In genomic region chr15:87940837-87941236, GRCm38 (mm10) we compare ENCODE assay signal across 7 mouse cellular contexts.
DNase-seq lines count a peak whose midpoint lies in the region; ATAC-seq and TF ChIP-seq lines count a peak whose summit lies in the region.

No protein-coding gene starts in this region.

- no peak overlapping the region for H3K27ac ChIP-seq in liver, adult 2 months (replicated peaks; ENCODE audit: insufficient read depth, low read depth, low read length)
- H3K27ac ChIP-seq in liver, embryonic 12.5 days, result no peak overlapping the region

- no peaks in the 10 kb centered on the region for H3K79me2 ChIP-seq in liver, adult 2 months (ENCODE audit: control insufficient read depth, insufficient read depth, low read length)

- intact Hi-C loops in heart, postnatal 36 days (cut with DNase I), result no loop called here

- peak; percentile 27 for DNase-seq in liver, adult 2 months (ENCODE audit: extremely low read depth, low read depth, low spot score)
- DNase-seq in adrenal gland, postnatal 10 days, result peak; percentile 72
- peak; percentile 59 to 80 for DNase-seq in cerebellum, postnatal 25 days
- peak; percentile 40 for DNase-seq in layer of hippocampus, adult 9-11 months
- peak; percentile 71 for DNase-seq in right cerebral cortex, postnatal 14 days
- DNase-seq in heart, postnatal 36 days, result no peak

- no peaks in the 10 kb centered on the region for H3K36me3 ChIP-seq in liver, adult 2 months (ENCODE audit: control insufficient read depth, insufficient read depth, low read length)
- no peaks in the 10 kb centered on the region for H3K36me3 ChIP-seq in liver, embryonic 12.5 days

- no peak overlapping the region for H3K4me3 ChIP-seq in liver, adult 2 months (ENCODE audit: insufficient read depth, low read depth, low read length)
- H3K4me3 ChIP-seq in liver, embryonic 12.5 days, result no peak overlapping the region

- no peak for TF ChIP-seq POLR2A in liver, adult 2 months (IDR thresholded peaks at IDR 0.05; ENCODE audit: extremely low read depth, insufficient read depth, low read length)

- no peaks in the 10 kb centered on the region for H3K27me3 ChIP-seq in liver, adult 2 months (ENCODE audit: control insufficient read depth, insufficient read depth, low read length)
- H3K27me3 ChIP-seq in liver, embryonic 12.5 days (replicated peaks), result no peaks in the 10 kb centered on the region

- no peak for ATAC-seq in liver, embryonic 12.5 days

- 0 out of 2 replicates have a peak, but pooled peaks cover 8% of the 10 kb centered on the region for H3K9me3 ChIP-seq in liver, embryonic 12.5 days (replicated peaks)

- H3K4me1 ChIP-seq in liver, adult 2 months (ENCODE audit: control insufficient read depth, insufficient read depth, low read length), result no peaks in the 10 kb centered on the region
- no peaks in the 10 kb centered on the region for H3K4me1 ChIP-seq in liver, embryonic 12.5 days

- no peak overlapping the region for H3K9ac ChIP-seq in liver, adult 2 months (ENCODE audit: low read depth, low read length)
- no peak overlapping the region for H3K9ac ChIP-seq in liver, embryonic 12.5 days

- no peak for TF ChIP-seq CTCF in liver, adult 2 months (IDR thresholded peaks at IDR 0.05; ENCODE audit: low read depth, low read length)

- 60% methylated on average over 3 of the region's 3 CpGs for WGBS in liver, adult 2 months
- WGBS in liver, embryonic 12.5 days (ENCODE audit: insufficient replicate concordance), result 52% methylated on average over 3 of the region's 3 CpGs

- H3K4me2 ChIP-seq in liver, embryonic 12.5 days, result no peak overlapping the region

Comparison
In these comparisons a context has a peak if more than half of its experiments do, and no peak if none do; other contexts are left out.
1. DNase-seq: peak in liver, adult 2 months (single experiment), adrenal gland, postnatal 10 days (single experiment), cerebellum, postnatal 25 days (2 of 2), layer of hippocampus, adult 9-11 months (single experiment) and right cerebral cortex, postnatal 14 days (single experiment); none in heart, postnatal 36 days (0 of 2).